Mouse (Mus musculus) forebrain, embryonic 16.5 days (tissue): Measurements from ENCODE around the gene Thbs1. TPM values are rescaled to one million over a fixed set of nuclear protein-coding genes. Genes with fewer than 3 reads are reported as not detected.
"Not testable (repeated sequence)": the region's sequence is repeated elsewhere in the genome, so short reads cannot be mapped to it uniquely, and the experiment has no call there.

ENCODE experiments used
- ATAC-seq: fragments of 200-750 bp; cut with Nextera tagmentation; 2 replicates; pipeline ENCODE4 v1.8.0; 2017; ENCODE audit warnings: mild to moderate bottlenecking, moderate library complexity
- H3K27ac ChIP-seq: fragments of 300-500 bp; sonication (generic); 2 replicates; pipeline ENCODE4 v1.5.1; 2014; ENCODE audit warnings: low read length, control low read depth
- H3K27me3 ChIP-seq: fragments of 300-500 bp; sonication (generic); replicated peaks from 2 replicates; pipeline ENCODE4 v1.6.1; 2014; ENCODE audit warnings: low read length; ENCODE audit not compliant: control insufficient read depth, insufficient read depth
- H3K36me3 ChIP-seq: fragments of 300-500 bp; sonication (generic); 2 replicates; pipeline ENCODE4 v1.6.1; 2014; ENCODE audit not compliant: control insufficient read depth, insufficient read depth
- H3K4me1 ChIP-seq: fragments of 300-500 bp; sonication (generic); replicated peaks from 2 replicates; pipeline ENCODE4 v1.6.1; 2014; ENCODE audit warnings: low read length; ENCODE audit not compliant: control insufficient read depth, insufficient read depth
- H3K4me2 ChIP-seq: fragments of 300-500 bp; sonication (generic); 2 replicates; pipeline ENCODE4 v1.6.1; 2014; ENCODE audit warnings: mild to moderate bottlenecking, low read length, control low read depth
- H3K4me3 ChIP-seq: fragments of 300-500 bp; sonication (generic); replicated peaks from 2 replicates; pipeline ENCODE4 v1.5.1; 2014; ENCODE audit warnings: mild to moderate bottlenecking, low read length, control low read depth
- H3K9ac ChIP-seq: fragments of 300-500 bp; sonication (generic); replicated peaks from 2 replicates; pipeline ENCODE4 v1.6.1; 2014; ENCODE audit warnings: low read depth, low read length, control low read depth
- H3K9me3 ChIP-seq: fragments of 300-500 bp; sonication (generic); 2 replicates; pipeline ENCODE4 v1.6.1; 2016; ENCODE audit warnings: low read length; ENCODE audit not compliant: control insufficient read depth
- WGBS: fragments of 180-500 bp; shearing (Covaris S2); extraction: QIAGEN DNeasy Blood & Tissue Kit; methylation state at CpG from one replicate; pipeline ENCODE4 v1.1.7; 2014; 5-methylcytosine and 5-hydroxymethylcytosine counted together
- polyA plus RNA-seq: library from polyadenylated mRNA; unstranded; fragments of >200 nt; fragmentation: Nextera tagmentation; extraction: Ambion mirVana; gene quantifications from 2 replicates; pipeline ENCODE4 v1.2.1, GENCODE M21; 2015

Gene Thbs1
- polyA plus RNA-seq, 1 experiment from 2014 or later, result 11.5 TPM

DNA sequence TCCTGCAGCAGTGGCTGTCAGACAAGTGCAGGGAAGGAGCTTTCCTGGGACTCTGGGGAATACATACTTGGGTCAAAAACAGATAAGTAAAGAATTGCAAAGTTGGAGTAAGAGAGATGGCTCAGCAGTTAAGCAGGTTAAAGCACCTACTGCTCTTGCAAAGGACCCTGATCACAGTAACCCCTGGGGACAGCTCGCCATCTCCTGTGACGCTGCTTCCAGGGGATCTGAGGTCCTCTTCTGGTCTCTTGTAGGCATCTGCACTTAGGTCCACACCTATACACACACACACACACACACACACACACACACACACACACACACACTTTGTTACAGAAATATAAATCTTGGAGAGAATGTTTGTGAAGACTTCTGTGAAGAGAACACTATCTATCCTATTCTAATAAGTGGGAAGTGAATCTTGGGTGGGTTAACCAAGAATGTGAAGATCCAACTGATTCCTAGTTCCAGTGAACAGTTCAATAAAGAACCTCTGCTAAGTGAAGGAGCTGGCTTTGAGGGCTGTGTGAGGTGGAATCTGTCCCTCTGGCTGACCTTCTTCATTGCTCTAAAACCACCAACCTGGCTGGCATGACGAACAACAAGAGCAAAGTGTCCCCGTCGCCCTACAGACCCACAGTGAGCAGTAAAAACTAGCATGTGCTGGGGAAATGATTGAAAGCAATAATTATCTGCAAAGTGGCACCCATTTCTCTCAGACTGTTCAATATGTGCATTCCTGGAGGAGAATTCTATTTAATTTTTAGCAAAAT, 16.0 kb downstream of the Thbs1 start:
- Histone ChIP-seq H3K9me3 (no peaks in the 10 kb centered on the region), H3K9ac (no peak overlapping the region), H3K4me3 (no peak overlapping the region), H3K27ac (no peak overlapping the region), H3K36me3 (no peaks in the 10 kb centered on the region; the same call in 1 of the 2 replicates), H3K27me3 (no peaks in the 10 kb centered on the region; the same call in 1 of the 2 replicates), H3K4me1 (no peaks in the 10 kb centered on the region), H3K4me2 (no peak overlapping the region)
- ATAC-seq, result no peak
- 82% methylated on average over 5 of the region's 5 CpGs for WGBS

- Histone ChIP-seq H3K9me3 (no peaks in the 10 kb centered on the region), H3K36me3 (no peaks in the 10 kb centered on the region), H3K4me1 (no peaks in the 10 kb centered on the region), H3K27me3 (no peaks in the 10 kb centered on the region; the same call in 1 of the 2 replicates), H3K4me3 (no peak overlapping the region), H3K4me2 (no peak overlapping the region), H3K9ac (no peak overlapping the region), H3K27ac (no peak overlapping the region)
- ATAC-seq, result no peak
- WGBS, result 73% methylated on average over 3 of the region's 3 CpGs
Observed at GRCm38 (mm10) chr2:118128313-118128712, 16.6 kb downstream of the Thbs1 start.

DNA sequence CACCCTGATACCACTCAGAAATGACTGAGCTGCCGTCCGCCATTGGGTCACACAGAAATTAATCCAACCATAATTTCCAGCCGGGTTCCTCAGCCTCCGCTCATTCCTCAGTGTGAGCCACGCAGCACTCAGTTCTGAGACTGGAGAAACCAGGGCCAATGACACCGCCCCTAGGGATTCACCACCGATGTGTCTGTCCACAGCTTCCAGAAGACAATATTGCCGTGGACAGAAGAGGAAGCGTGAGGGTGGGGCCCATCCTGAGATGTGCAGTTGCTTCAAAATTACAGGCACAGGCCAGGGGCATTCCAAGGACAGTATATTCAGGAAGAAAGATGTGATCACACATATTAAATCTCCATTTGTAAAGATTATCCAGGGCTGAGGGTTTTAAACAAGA, 25.4 kb downstream of the Thbs1 start:
- Histone ChIP-seq H3K4me3 (no peak overlapping the region), H3K9me3 (no peaks in the 10 kb centered on the region), H3K27ac (no peak overlapping the region), H3K36me3 (no peaks in the 10 kb centered on the region), H3K9ac (no peak overlapping the region), H3K4me2 (no peak overlapping the region), H3K27me3 (no peaks in the 10 kb centered on the region), H3K4me1 (no peaks in the 10 kb centered on the region)
- WGBS, result 94% methylated on average over 9 of the region's 9 CpGs
- ATAC-seq, result no peak

GRCm38 (mm10) chr2:118137776-118138175, 26.1 kb downstream of the Thbs1 start:
- H3K4me2 ChIP-seq, result no peak overlapping the region
- no peaks in the 10 kb centered on the region for H3K36me3 ChIP-seq
- no peaks in the 10 kb centered on the region for H3K4me1 ChIP-seq
- WGBS, result 95% methylated on average over 2 of the region's 2 CpGs
- H3K27ac ChIP-seq, result no peak overlapping the region
- H3K4me3 ChIP-seq, result no peak overlapping the region
- no peak overlapping the region for H3K9ac ChIP-seq
- ATAC-seq, result no peak
- H3K9me3 ChIP-seq, result no peaks in the 10 kb centered on the region
- H3K27me3 ChIP-seq, result no peaks in the 10 kb centered on the region

DNA sequence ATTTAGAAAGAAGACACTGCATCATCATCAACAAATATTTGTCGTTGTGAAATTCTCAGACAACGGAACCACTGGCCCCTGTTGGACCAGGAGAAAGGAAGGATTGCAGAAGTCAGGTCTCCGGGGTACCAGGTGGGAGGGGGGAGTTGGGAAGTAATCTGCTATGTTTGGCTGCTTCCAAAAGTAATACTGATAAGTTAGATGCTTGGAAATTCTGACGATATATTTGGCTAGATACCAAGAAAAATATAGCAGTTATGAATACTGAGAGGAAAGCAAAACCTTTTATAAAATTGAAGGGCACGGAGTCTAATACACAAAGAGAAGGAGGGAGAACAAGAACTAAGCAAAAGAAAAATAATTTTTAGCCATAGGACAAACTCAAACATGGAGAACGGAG, 27.6 kb downstream of the Thbs1 start:
- H3K9ac ChIP-seq, result no peak overlapping the region
- H3K9me3 ChIP-seq, result no peaks in the 10 kb centered on the region
- H3K4me1 ChIP-seq, result no peaks in the 10 kb centered on the region
- no peaks in the 10 kb centered on the region for H3K27me3 ChIP-seq
- no peaks in the 10 kb centered on the region for H3K36me3 ChIP-seq
- no peak overlapping the region for H3K27ac ChIP-seq
- no peak overlapping the region for H3K4me3 ChIP-seq
- H3K4me2 ChIP-seq, result no peak overlapping the region
- ATAC-seq, result no peak
- WGBS, result 84% methylated on average over 6 of the region's 6 CpGs

- no peaks in the 10 kb centered on the region for H3K9me3 ChIP-seq
- no peak overlapping the region for H3K4me2 ChIP-seq
- 88% methylated on average over 10 of the region's 10 CpGs for WGBS
- H3K36me3 ChIP-seq, result no peaks in the 10 kb centered on the region
- no peak overlapping the region for H3K27ac ChIP-seq
- H3K4me3 ChIP-seq, result no peak overlapping the region
- no peaks in the 10 kb centered on the region for H3K27me3 ChIP-seq
- no peak overlapping the region for H3K9ac ChIP-seq
- no peak for ATAC-seq
- H3K4me1 ChIP-seq, result no peaks in the 10 kb centered on the region
Observed at GRCm38 (mm10) chr2:118141651-118142050, 30.0 kb downstream of the Thbs1 start.

- not testable (repeated sequence) for H3K27me3 ChIP-seq, H3K9ac ChIP-seq, H3K4me3 ChIP-seq, H3K36me3 ChIP-seq, H3K27ac ChIP-seq, ATAC-seq, H3K9me3 ChIP-seq, H3K4me2 ChIP-seq
- peaks cover 10% of the 10 kb centered on the region for H3K4me1 ChIP-seq
- WGBS, result 81% methylated on average over 3 of the region's 3 CpGs
Observed at GRCm38 (mm10) chr2:118147749-118148148, 36.1 kb downstream of the Thbs1 start.

- Histone ChIP-seq H3K4me1 (peaks cover 10% of the 10 kb centered on the region), H3K27me3 (no peaks in the 10 kb centered on the region), H3K4me3 (no peak overlapping the region), H3K9ac (no peak overlapping the region), H3K9me3 (no peaks in the 10 kb centered on the region), H3K36me3 (no peaks in the 10 kb centered on the region), H3K27ac (no peak overlapping the region), H3K4me2 (no peak overlapping the region)
- WGBS, result 80% methylated on average over 4 of the region's 4 CpGs
- no peak for ATAC-seq
Observed at GRCm38 (mm10) chr2:118148321-118149142, 36.9 kb downstream of the Thbs1 start.

DNA sequence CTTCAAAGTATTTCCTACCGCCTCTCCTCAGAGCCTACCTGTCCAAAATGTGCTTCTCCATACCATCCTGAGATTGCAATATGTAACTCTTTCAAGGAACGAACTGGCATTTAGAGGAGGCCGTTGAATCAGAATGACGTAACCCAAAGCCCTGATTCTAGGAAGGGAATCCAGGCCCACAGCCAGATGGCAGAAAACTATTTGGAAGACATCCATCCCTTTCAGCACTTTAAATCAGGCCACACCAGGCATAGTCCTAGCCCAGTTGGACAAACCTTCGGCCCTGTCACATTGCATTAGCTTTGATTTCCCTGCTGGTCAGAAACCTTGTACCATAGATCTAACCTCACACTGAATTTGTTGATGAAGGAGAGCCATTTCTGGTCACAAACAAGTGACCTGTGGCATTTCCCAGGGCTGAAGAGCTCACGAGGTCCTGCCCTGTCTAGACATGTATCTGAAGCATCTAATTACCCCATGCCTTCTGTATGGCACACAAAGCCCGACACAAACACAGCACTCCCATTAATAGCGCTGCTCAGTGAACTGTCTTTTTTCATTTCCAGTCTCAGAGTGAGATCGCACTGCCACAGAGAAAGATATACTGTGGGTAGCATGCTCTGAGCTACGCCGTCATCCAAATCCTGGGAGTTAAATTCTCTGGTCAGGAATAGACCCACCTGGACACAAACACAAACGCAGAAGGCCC, 38.3 kb downstream of the Thbs1 start:
- Histone ChIP-seq H3K4me1 (peaks cover 10% of the 10 kb centered on the region), H3K9ac (no peak overlapping the region), H3K36me3 (no peaks in the 10 kb centered on the region), H3K4me3 (no peak overlapping the region), H3K27me3 (no peaks in the 10 kb centered on the region), H3K27ac (peak overlapping the region; percentile 30; the same call in 1 of the 2 replicates), H3K4me2 (no peak overlapping the region), H3K9me3 (no peaks in the 10 kb centered on the region)
- 42% methylated on average over 12 of the region's 12 CpGs for WGBS
- ATAC-seq, result peak; percentile 80
